ENCODE assay signal across 10 mouse cellular contexts in genomic region chr7:116184358-116185057, GRCm38 (mm10).
DNase-seq lines count a peak whose midpoint lies in the region; ATAC-seq and TF ChIP-seq lines count a peak whose summit lies in the region.
"Had no signal": no experiment of that assay in that cellular context is flagged by ENCODE, and none has a peak within 500 bp of the region (broad histone marks: within the 10 kb centered on the region; RNA-seq: fewer than 3 reads in every experiment).

No protein-coding gene starts in this region.

- TF ChIP-seq POLR2A in heart, adult 2 months (IDR thresholded peaks at IDR 0.05; ENCODE audit: insufficient read depth, low read depth, low read length): no peak

- no peaks in the 10 kb centered on the region for H3K9me3 ChIP-seq in heart, embryonic 16.5 days (replicated peaks; ENCODE audit: control insufficient read depth, low read length)
- H3K9me3 ChIP-seq in hindbrain, embryonic 16.5 days (ENCODE audit: control insufficient read depth, low read length): no peaks in the 10 kb centered on the region
- no peaks in the 10 kb centered on the region for H3K9me3 ChIP-seq in midbrain, embryonic 14.5 days (ENCODE audit: control insufficient read depth, low read length)
- H3K9me3 ChIP-seq: liver, embryonic 12.5 days had no signal

- peak overlapping the region; percentile 19 for H3K27ac ChIP-seq in heart, embryonic 16.5 days (ENCODE audit: low read length)
- no peak overlapping the region for H3K27ac ChIP-seq in heart, adult 2 months
- H3K27ac ChIP-seq in hindbrain, embryonic 16.5 days (ENCODE audit: low read depth, low read length): peak overlapping the region; percentile 6; the same call in 1 of the 2 replicates
- peak overlapping the region; percentile 21; the same call in 1 of the 2 replicates for H3K27ac ChIP-seq in midbrain, embryonic 14.5 days (replicated peaks; ENCODE audit: low read depth, low read length)
- H3K27ac ChIP-seq: kidney, postnatal 0 days; liver, embryonic 12.5 days had no signal

- 0 out of 2 replicates have a peak, but pooled peaks cover 4% of the 10 kb centered on the region for H3K36me3 ChIP-seq in heart, embryonic 16.5 days (ENCODE audit: control insufficient read depth, insufficient read depth)
- H3K36me3 ChIP-seq in heart, adult 2 months (ENCODE audit: control insufficient read depth, insufficient read depth, low read length): no peaks in the 10 kb centered on the region
- no peaks in the 10 kb centered on the region for H3K36me3 ChIP-seq in hindbrain, embryonic 16.5 days (ENCODE audit: control insufficient read depth, insufficient read depth, low read length)
- H3K36me3 ChIP-seq in midbrain, embryonic 14.5 days (ENCODE audit: control insufficient read depth, insufficient read depth, low read length): no peaks in the 10 kb centered on the region
- H3K36me3 ChIP-seq: liver, embryonic 12.5 days had no signal

- H3K4me3 ChIP-seq in heart, embryonic 16.5 days (ENCODE audit: low read length): no peak overlapping the region
- H3K4me3 ChIP-seq in heart, adult 2 months: no peak overlapping the region
- no peak overlapping the region for H3K4me3 ChIP-seq in hindbrain, embryonic 16.5 days (ENCODE audit: low read length)
- no peak overlapping the region for H3K4me3 ChIP-seq in midbrain, embryonic 14.5 days (replicated peaks; ENCODE audit: low read depth, low read length)
- H3K4me3 ChIP-seq: liver, embryonic 12.5 days had no signal

- H3K79me2 ChIP-seq in heart, adult 2 months (replicated peaks; ENCODE audit: control insufficient read depth, insufficient read depth, low read length): no peaks in the 10 kb centered on the region

- no peaks in the 10 kb centered on the region for H3K27me3 ChIP-seq in heart, embryonic 16.5 days (ENCODE audit: control insufficient read depth, insufficient read depth, low read length)
- H3K27me3 ChIP-seq in heart, adult 2 months (ENCODE audit: control insufficient read depth, insufficient read depth, low read length): no peaks in the 10 kb centered on the region
- H3K27me3 ChIP-seq in hindbrain, embryonic 16.5 days (replicated peaks; ENCODE audit: control insufficient read depth, insufficient read depth, low read length): no peaks in the 10 kb centered on the region
- no peaks in the 10 kb centered on the region for H3K27me3 ChIP-seq in midbrain, embryonic 14.5 days (ENCODE audit: control insufficient read depth, insufficient read depth, low read length)
- H3K27me3 ChIP-seq: liver, embryonic 12.5 days had no signal

- no peak for DNase-seq in heart, adult 2 months
- DNase-seq in embryo, embryonic 11 days: peak; percentile 41
- peak; percentile 60 for DNase-seq in midbrain, embryonic 14.5 days
- no peak for DNase-seq in MN1 (ENCODE audit: low spot score)
- no peak for DNase-seq in layer of hippocampus, adult 18-20 months (ENCODE audit: low spot score in 2 of 2)
- DNase-seq in adrenal gland, adult 2 months: no peak

- no peak overlapping the region for H3K9ac ChIP-seq in heart, embryonic 16.5 days (ENCODE audit: low read length)
- no peak overlapping the region for H3K9ac ChIP-seq in heart, adult 2 months (ENCODE audit: low read depth, low read length)
- H3K9ac ChIP-seq in hindbrain, embryonic 16.5 days (ENCODE audit: low read depth, low read length): peak overlapping the region; percentile 21
- H3K9ac ChIP-seq in midbrain, embryonic 14.5 days (replicated peaks; ENCODE audit: low read length): no peak overlapping the region; the same call in 1 of the 2 replicates
- H3K9ac ChIP-seq: liver, embryonic 12.5 days had no signal

- WGBS in heart, embryonic 16.5 days: 47% methylated on average over 11 of the region's 11 CpGs
- WGBS in heart, adult 2 months: 69% methylated on average over 11 of the region's 11 CpGs
- 15% methylated on average over 11 of the region's 11 CpGs for WGBS in hindbrain, embryonic 16.5 days
- 6% methylated on average over 11 of the region's 11 CpGs for WGBS in midbrain, embryonic 14.5 days

- no peak for ATAC-seq in heart, embryonic 16.5 days (replicated peaks; ENCODE audit: extremely low read depth, insufficient read depth, low FRiP score)
- ATAC-seq in hindbrain, embryonic 16.5 days: peak; percentile 43
- ATAC-seq in midbrain, embryonic 14.5 days (ENCODE audit: low FRiP score, low TSS enrichment): no peak; the same call in 1 of the 2 replicates
- ATAC-seq: liver, embryonic 12.5 days had no signal

- H3K4me1 ChIP-seq in heart, embryonic 16.5 days (ENCODE audit: control insufficient read depth, insufficient read depth, low read length): peaks cover 74% of the 10 kb centered on the region
- H3K4me1 ChIP-seq in heart, adult 2 months (ENCODE audit: control insufficient read depth, insufficient read depth, low read length): peaks cover 2% of the 10 kb centered on the region; the same call in 1 of the 2 replicates
- peaks cover 28% of the 10 kb centered on the region for H3K4me1 ChIP-seq in hindbrain, embryonic 16.5 days (ENCODE audit: control insufficient read depth, insufficient read depth, low read depth, low read length)
- peaks cover 28% of the 10 kb centered on the region for H3K4me1 ChIP-seq in midbrain, embryonic 14.5 days (ENCODE audit: control insufficient read depth, insufficient read depth, low read length)

- intact Hi-C loops in heart, adult 2 months (cut with DNase I): no loop called here

- no peak for TF ChIP-seq CTCF in heart, adult 2 months (IDR thresholded peaks at IDR 0.05)

- TF ChIP-seq EP300 in heart, adult 2 months (IDR thresholded peaks at IDR 0.05; ENCODE audit: insufficient read depth, low read depth, low read length): no peak

- no peak overlapping the region for H3K4me2 ChIP-seq in heart, embryonic 16.5 days (ENCODE audit: low read depth, low read length)
- H3K4me2 ChIP-seq in hindbrain, embryonic 16.5 days (ENCODE audit: low read length): no peak overlapping the region
- H3K4me2 ChIP-seq in midbrain, embryonic 14.5 days (ENCODE audit: low read length): no peak overlapping the region
- H3K4me2 ChIP-seq: liver, embryonic 12.5 days had no signal

Comparison
In these comparisons a context has a peak if more than half of its experiments do, and no peak if none do; other contexts are left out.
1. DNase-seq: peak in embryo, embryonic 11 days (single experiment) and midbrain, embryonic 14.5 days (single experiment); none in heart, adult 2 months (0 of 2), MN1 (single experiment), layer of hippocampus, adult 18-20 months (0 of 2) and adrenal gland, adult 2 months (single experiment).